Mouse (Mus musculus): ENCODE measurements around the gene Clec3a.

GRCm38 (mm10) chr8:114452278-114452677, 34.4 kb downstream of the Clec3a start:
- TF ChIP-seq CTCF (IDR thresholded peaks at IDR 0.05; ENCODE audit: borderline replicate concordance, insufficient read depth, low read length) (no peak), POLR2A (IDR thresholded peaks at IDR 0.05; ENCODE audit: low read depth, low read length) (no peak)

All from embryonic fibroblast, embryonic 13.5 days (primary cell).